Mouse (Mus musculus) skeletal muscle tissue, adult 2 months (tissue): ENCODE data around the gene Zfp791.
"Not testable (repeated sequence)": the region's sequence is repeated elsewhere in the genome, so short reads cannot be mapped to it uniquely, and the experiment has no call there.

ENCODE experiments used
- DNase-seq: peaks from one replicate; pipeline ENCODE4 v3.0.0-alpha.2; 2012; ENCODE audit warnings: low read depth, low spot score

The Zfp791 gene

GRCm38 (mm10) chr8:85083108-85083813 is 39.6 kb downstream of the Zfp791 start, which contains the start of gene Man2b1:
Man2b1 (plus strand) TSS chr8:85083270.
- DNase-seq: peak; percentile 83

- not testable (repeated sequence) for DNase-seq
Measured at GRCm38 (mm10) chr8:85082169-85082568, 40.7 kb downstream of the Zfp791 start.

GRCm38 (mm10) chr8:85081216-85081555 is 41.7 kb downstream of the Zfp791 start, which contains the start of gene Wdr83:
Wdr83 (minus strand) TSS chr8:85081306.
- no peak for DNase-seq

- no peak for DNase-seq
Measured at GRCm38 (mm10) chr8:85080532-85081215, 42.2 kb downstream of the Zfp791 start, which contains the start of gene Wdr83os. Wdr83os (plus strand) TSS chr8:85080740.

- no peak for DNase-seq
Measured at GRCm38 (mm10) chr8:85080214-85080531, 42.7 kb downstream of the Zfp791 start.

- peak; percentile 82 for DNase-seq
Measured at GRCm38 (mm10) chr8:85076993-85077392, 45.9 kb downstream of the Zfp791 start.

GRCm38 (mm10) chr8:85076001-85076400 is 46.9 kb downstream of the Zfp791 start:
- no peak for DNase-seq

GRCm38 (mm10) chr8:85074617-85075016 is 48.3 kb downstream of the Zfp791 start:
- no peak for DNase-seq

GRCm38 (mm10) chr8:85074167-85074566 is 48.7 kb downstream of the Zfp791 start:
- no peak for DNase-seq

GRCm38 (mm10) chr8:85073041-85073612 is 49.8 kb downstream of the Zfp791 start:
- DNase-seq: no peak

GRCm38 (mm10) chr8:85072364-85072929 is 50.4 kb downstream of the Zfp791 start:
- no peak for DNase-seq

- DNase-seq: peak; percentile 86
Measured at GRCm38 (mm10) chr8:85071514-85072281, 51.2 kb downstream of the Zfp791 start, which contains the start of gene Dhps. Dhps (plus strand) TSS chr8:85071757.

GRCm38 (mm10) chr8:85071041-85071440 is 51.9 kb downstream of the Zfp791 start:
- no peak for DNase-seq

- no peak for DNase-seq
Measured at GRCm38 (mm10) chr8:85067982-85068381, 54.9 kb downstream of the Zfp791 start, which contains the start of gene Gm5741. Gm5741 (minus strand) TSS chr8:85067982.

GRCm38 (mm10) chr8:85067155-85067554 is 55.7 kb downstream of the Zfp791 start:
- no peak for DNase-seq

- no peak for DNase-seq
Measured at GRCm38 (mm10) chr8:85065213-85065612, 57.7 kb downstream of the Zfp791 start.

- DNase-seq: no peak
Measured at GRCm38 (mm10) chr8:85062603-85063002, 60.3 kb downstream of the Zfp791 start.

GRCm38 (mm10) chr8:85059879-85060616 is 62.8 kb downstream of the Zfp791 start, which contains the start of gene Fbxw9:
Fbxw9 (plus strand) TSS chr8:85060055.
- peak; percentile 88 for DNase-seq
